Mouse (Mus musculus): ENCODE measurements around the gene Srarp. TPM values are rescaled to one million over a fixed set of nuclear protein-coding genes. Genes with fewer than 3 reads are reported as not detected.

Gene Srarp
- polyA plus RNA-seq, 1 experiment from 2014 or later = not detected

GRCm38 (mm10) chr4:141469343-141469742 is 33.4 kb upstream of the Srarp start:
- H3K9me3 ChIP-seq (ENCODE audit: control insufficient read depth, low read length) = no peaks in the 10 kb centered on the region
- no peak for ATAC-seq (replicated peaks; ENCODE audit: low FRiP score)
- H3K27me3 ChIP-seq (replicated peaks; ENCODE audit: control insufficient read depth, insufficient read depth, low read length) = no peaks in the 10 kb centered on the region
- 93% methylated on average over 9 of the region's 9 CpGs for WGBS
- no peak overlapping the region for H3K9ac ChIP-seq (ENCODE audit: low read depth, low read length)
- H3K4me1 ChIP-seq (replicated peaks; ENCODE audit: control insufficient read depth, insufficient read depth, low read length) = no peaks in the 10 kb centered on the region; the same call in 1 of the 2 replicates
- no peak overlapping the region for H3K4me3 ChIP-seq (ENCODE audit: low read depth, low read length)
- H3K27ac ChIP-seq (ENCODE audit: low read depth, low read length) = no peak overlapping the region
- no peak overlapping the region for H3K4me2 ChIP-seq
- peaks cover 77% of the 10 kb centered on the region for H3K36me3 ChIP-seq (ENCODE audit: control insufficient read depth, insufficient read depth, low read length)
- DNase-seq (ENCODE audit: low spot score) = no peak

GRCm38 (mm10) chr4:141468576-141468975 is 32.7 kb upstream of the Srarp start:
- Histone ChIP-seq H3K27me3 (replicated peaks; ENCODE audit: control insufficient read depth, insufficient read depth, low read length) (no peaks in the 10 kb centered on the region), H3K36me3 (ENCODE audit: control insufficient read depth, insufficient read depth, low read length) (peaks cover 75% of the 10 kb centered on the region), H3K4me2 (no peak overlapping the region), H3K4me3 (ENCODE audit: low read depth, low read length) (no peak overlapping the region), H3K27ac (ENCODE audit: low read depth, low read length) (no peak overlapping the region), H3K4me1 (replicated peaks; ENCODE audit: control insufficient read depth, insufficient read depth, low read length) (no peaks in the 10 kb centered on the region; the same call in 1 of the 2 replicates), H3K9me3 (ENCODE audit: control insufficient read depth, low read length) (no peaks in the 10 kb centered on the region), H3K9ac (ENCODE audit: low read depth, low read length) (no peak overlapping the region)
- DNase-seq (ENCODE audit: low spot score) (no peak), ATAC-seq (replicated peaks; ENCODE audit: low FRiP score) (no peak)
- 74% methylated on average over 10 of the region's 10 CpGs for WGBS

- Histone ChIP-seq H3K4me1 (replicated peaks; ENCODE audit: control insufficient read depth, insufficient read depth, low read length) (no peaks in the 10 kb centered on the region; the same call in 1 of the 2 replicates), H3K4me2 (no peak overlapping the region), H3K27ac (ENCODE audit: low read depth, low read length) (no peak overlapping the region), H3K36me3 (ENCODE audit: control insufficient read depth, insufficient read depth, low read length) (peaks cover 72% of the 10 kb centered on the region), H3K27me3 (replicated peaks; ENCODE audit: control insufficient read depth, insufficient read depth, low read length) (no peaks in the 10 kb centered on the region), H3K9ac (ENCODE audit: low read depth, low read length) (no peak overlapping the region), H3K9me3 (ENCODE audit: control insufficient read depth, low read length) (no peaks in the 10 kb centered on the region), H3K4me3 (ENCODE audit: low read depth, low read length) (no peak overlapping the region)
- DNase-seq (ENCODE audit: low spot score) (no peak), ATAC-seq (replicated peaks; ENCODE audit: low FRiP score) (no peak)
- 87% methylated on average over 6 of the region's 6 CpGs for WGBS
Measured at GRCm38 (mm10) chr4:141467581-141467927, 31.6 kb upstream of the Srarp start.

- Histone ChIP-seq H3K4me3 (ENCODE audit: low read depth, low read length) (no peak overlapping the region), H3K4me1 (replicated peaks; ENCODE audit: control insufficient read depth, insufficient read depth, low read length) (no peaks in the 10 kb centered on the region; the same call in 1 of the 2 replicates), H3K9ac (ENCODE audit: low read depth, low read length) (no peak overlapping the region), H3K9me3 (ENCODE audit: control insufficient read depth, low read length) (no peaks in the 10 kb centered on the region), H3K4me2 (no peak overlapping the region), H3K27ac (ENCODE audit: low read depth, low read length) (no peak overlapping the region), H3K27me3 (replicated peaks; ENCODE audit: control insufficient read depth, insufficient read depth, low read length) (no peaks in the 10 kb centered on the region), H3K36me3 (ENCODE audit: control insufficient read depth, insufficient read depth, low read length) (peaks cover 69% of the 10 kb centered on the region)
- no peak for ATAC-seq (replicated peaks; ENCODE audit: low FRiP score)
- DNase-seq (ENCODE audit: low spot score) = no peak
- 92% methylated on average over 15 of the region's 15 CpGs for WGBS
Measured at GRCm38 (mm10) chr4:141466844-141467580, 31.1 kb upstream of the Srarp start.

GRCm38 (mm10) chr4:141466289-141466795 is 30.4 kb upstream of the Srarp start:
- DNase-seq (ENCODE audit: low spot score) (no peak), ATAC-seq (replicated peaks; ENCODE audit: low FRiP score) (no peak)
- H3K4me1 ChIP-seq (replicated peaks; ENCODE audit: control insufficient read depth, insufficient read depth, low read length) = no peaks in the 10 kb centered on the region; the same call in 1 of the 2 replicates
- H3K27me3 ChIP-seq (replicated peaks; ENCODE audit: control insufficient read depth, insufficient read depth, low read length) = no peaks in the 10 kb centered on the region
- no peak overlapping the region for H3K9ac ChIP-seq (ENCODE audit: low read depth, low read length)
- no peak overlapping the region for H3K27ac ChIP-seq (ENCODE audit: low read depth, low read length)
- WGBS = 86% methylated on average over 16 of the region's 16 CpGs
- no peak overlapping the region for H3K4me3 ChIP-seq (ENCODE audit: low read depth, low read length)
- H3K4me2 ChIP-seq = no peak overlapping the region
- H3K36me3 ChIP-seq (ENCODE audit: control insufficient read depth, insufficient read depth, low read length) = peaks cover 65% of the 10 kb centered on the region
- H3K9me3 ChIP-seq (ENCODE audit: control insufficient read depth, low read length) = no peaks in the 10 kb centered on the region

- no peak overlapping the region for H3K9ac ChIP-seq (ENCODE audit: low read depth, low read length)
- no peak overlapping the region for H3K27ac ChIP-seq (ENCODE audit: low read depth, low read length)
- no peak overlapping the region for H3K4me3 ChIP-seq (ENCODE audit: low read depth, low read length)
- WGBS = 93% methylated on average over 34 of the region's 34 CpGs
- no peaks in the 10 kb centered on the region for H3K27me3 ChIP-seq (replicated peaks; ENCODE audit: control insufficient read depth, insufficient read depth, low read length)
- no peak overlapping the region for H3K4me2 ChIP-seq
- no peaks in the 10 kb centered on the region for H3K9me3 ChIP-seq (ENCODE audit: control insufficient read depth, low read length)
- peaks cover 63% of the 10 kb centered on the region for H3K36me3 ChIP-seq (ENCODE audit: control insufficient read depth, insufficient read depth, low read length)
- ATAC-seq (replicated peaks; ENCODE audit: low FRiP score) (no peak), DNase-seq (ENCODE audit: low spot score) (no peak)
- H3K4me1 ChIP-seq (replicated peaks; ENCODE audit: control insufficient read depth, insufficient read depth, low read length) = no peaks in the 10 kb centered on the region; the same call in none of the 2 replicates
Measured at GRCm38 (mm10) chr4:141465512-141466288, 29.8 kb upstream of the Srarp start.

- Histone ChIP-seq H3K9me3 (ENCODE audit: control insufficient read depth, low read length) (no peaks in the 10 kb centered on the region), H3K36me3 (ENCODE audit: control insufficient read depth, insufficient read depth, low read length) (peaks cover 68% of the 10 kb centered on the region), H3K27ac (ENCODE audit: low read depth, low read length) (no peak overlapping the region)
Measured at GRCm38 (mm10) chr4:141464722-141465121, 28.8 kb upstream of the Srarp start.

GRCm38 (mm10) chr4:141463472-141463871 is 27.6 kb upstream of the Srarp start:
- no peaks in the 10 kb centered on the region for H3K9me3 ChIP-seq (ENCODE audit: control insufficient read depth, low read length)
- H3K27ac ChIP-seq (ENCODE audit: low read depth, low read length) = no peak overlapping the region
- no peak for DNase-seq (ENCODE audit: low spot score)
- no peak overlapping the region for H3K4me3 ChIP-seq (ENCODE audit: low read depth, low read length)
- no peak for ATAC-seq (replicated peaks; ENCODE audit: low FRiP score)
- no peak overlapping the region for H3K4me2 ChIP-seq
- H3K36me3 ChIP-seq (ENCODE audit: control insufficient read depth, insufficient read depth, low read length) = peaks cover 65% of the 10 kb centered on the region
- H3K27me3 ChIP-seq (replicated peaks; ENCODE audit: control insufficient read depth, insufficient read depth, low read length) = no peaks in the 10 kb centered on the region
- WGBS = 70% methylated on average over 14 of the region's 14 CpGs
- peaks cover 5% of the 10 kb centered on the region for H3K4me1 ChIP-seq (replicated peaks; ENCODE audit: control insufficient read depth, insufficient read depth, low read length)
- H3K9ac ChIP-seq (ENCODE audit: low read depth, low read length) = no peak overlapping the region

More at GRCm38 (mm10) chr4:141464722-141465121, 28.8 kb upstream of the Srarp start:
- DNase-seq (ENCODE audit: low spot score) (no peak), ATAC-seq (replicated peaks; ENCODE audit: low FRiP score) (no peak)
- no peaks in the 10 kb centered on the region for H3K27me3 ChIP-seq (replicated peaks; ENCODE audit: control insufficient read depth, insufficient read depth, low read length)
- no peak overlapping the region for H3K4me3 ChIP-seq (ENCODE audit: low read depth, low read length)
- H3K4me2 ChIP-seq = no peak overlapping the region
- H3K9ac ChIP-seq (ENCODE audit: low read depth, low read length) = no peak overlapping the region
- WGBS = 80% methylated on average over 16 of the region's 16 CpGs
- H3K4me1 ChIP-seq (replicated peaks; ENCODE audit: control insufficient read depth, insufficient read depth, low read length) = no peaks in the 10 kb centered on the region; the same call in none of the 2 replicates

All from liver, embryonic 11.5 days (tissue).